Mouse (Mus musculus) lung, embryonic 14.5 days (tissue): ENCODE results near the gene Casz1. TPM values are rescaled to one million over a fixed set of nuclear protein-coding genes. Genes with fewer than 3 reads are reported as not detected.

Experiments used
- ATAC-seq: fragments of 200-750 bp; cut with Nextera tagmentation; 2 replicates; pipeline ENCODE4 v1.8.0; 2017; ENCODE audit warnings: mild to moderate bottlenecking, moderate TSS enrichment, moderate library complexity; ENCODE audit not compliant: insufficient read depth
- DNase-seq: peaks from one replicate; pipeline ENCODE4 v3.0.0-alpha.2; 2015
- H3K27ac ChIP-seq: fragments of 300-500 bp; sonication (generic); 2 replicates; pipeline ENCODE4 v1.5.1; 2014; ENCODE audit warnings: low read depth, mild to moderate bottlenecking, moderate library complexity
- H3K27me3 ChIP-seq: fragments of 300-500 bp; sonication (generic); 2 replicates; pipeline ENCODE4 v1.6.1; 2014; ENCODE audit warnings: low read length, control low read depth; ENCODE audit not compliant: insufficient read depth
- H3K36me3 ChIP-seq: fragments of 300-500 bp; sonication (generic); 2 replicates; pipeline ENCODE4 v1.6.1; 2014; ENCODE audit warnings: control low read depth; ENCODE audit not compliant: insufficient read depth
- H3K4me1 ChIP-seq: fragments of 300-500 bp; sonication (generic); 2 replicates; pipeline ENCODE4 v1.6.1; 2014; ENCODE audit warnings: antibody characterized with exemption, control low read depth; ENCODE audit not compliant: insufficient read depth
- H3K4me2 ChIP-seq: fragments of 300-500 bp; sonication (generic); 2 replicates; pipeline ENCODE4 v1.6.1; 2014; ENCODE audit warnings: mild to moderate bottlenecking
- H3K4me3 ChIP-seq: fragments of 300-500 bp; sonication (generic); 2 replicates; pipeline ENCODE4 v1.5.1; 2014; ENCODE audit warnings: low read depth, low read length
- H3K9ac ChIP-seq: fragments of 300-500 bp; sonication (generic); 2 replicates; pipeline ENCODE4 v1.6.1; 2014
- H3K9me3 ChIP-seq: fragments of 300-500 bp; sonication (generic); 2 replicates; pipeline ENCODE4 v1.6.1; 2016; ENCODE audit warnings: low read depth, low read length, control low read depth
- CTCF ChIP-seq: IDR thresholded peaks from 2 replicates; pipeline ENCODE4 v1.5.1; 2016; ENCODE audit warnings: antibody characterized with exemption, low read depth
- WGBS: fragments of 180-500 bp; shearing (Covaris S2); extraction: QIAGEN DNeasy Blood & Tissue Kit; methylation state at CpG from one replicate; pipeline ENCODE4 v1.1.7; 2014; 5-methylcytosine and 5-hydroxymethylcytosine counted together
- polyA plus RNA-seq: library from polyadenylated mRNA; unstranded; fragments of >200 nt; fragmentation: Nextera tagmentation; extraction: Ambion mirVana; gene quantifications from 2 replicates; pipeline ENCODE4 v1.2.1, GENCODE M21; 2014

Gene Casz1
- polyA plus RNA-seq, 1 experiment from 2014 or later: 8.3 TPM

DNA sequence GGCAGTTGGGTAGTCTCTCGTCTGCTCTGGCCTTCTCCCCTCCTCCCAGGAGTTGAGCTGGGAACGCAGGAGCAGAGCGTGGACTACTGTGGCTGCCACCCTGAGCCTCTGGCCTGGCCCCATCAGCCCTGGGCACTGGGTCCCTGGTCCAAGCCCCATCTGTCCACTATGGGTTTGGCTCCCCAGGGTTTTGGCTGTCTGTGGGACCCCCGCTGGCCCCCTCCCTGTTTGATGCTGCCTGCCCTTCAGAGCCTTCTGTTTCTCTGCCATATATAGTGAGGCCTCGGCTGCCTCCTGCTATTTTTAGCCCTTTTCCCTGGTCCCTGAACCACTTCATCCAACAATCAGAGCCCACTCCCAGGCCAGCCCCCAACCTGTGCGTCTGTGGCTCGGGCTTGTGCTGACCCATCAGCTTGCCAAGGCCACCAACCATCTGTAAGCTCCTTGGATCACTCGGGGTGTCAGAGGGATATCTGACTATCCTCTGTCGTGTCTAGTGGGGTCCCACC lies 126.5 kb downstream of the Casz1 start:
- no peak overlapping the region for H3K9ac ChIP-seq
- WGBS: 46% methylated on average over 9 of the region's 9 CpGs
- no peak overlapping the region for H3K4me3 ChIP-seq
- H3K36me3 ChIP-seq: 0 out of 2 replicates have a peak, but pooled peaks cover 2% of the 10 kb centered on the region
- ATAC-seq (no peak), DNase-seq (no peak)
- no peaks in the 10 kb centered on the region for H3K9me3 ChIP-seq
- H3K4me2 ChIP-seq: no peak overlapping the region
- H3K27ac ChIP-seq: peak overlapping the region; percentile 52
- peaks cover 4% of the 10 kb centered on the region for H3K4me1 ChIP-seq
- no peak for TF ChIP-seq CTCF
- H3K27me3 ChIP-seq: no peaks in the 10 kb centered on the region

- Histone ChIP-seq H3K9me3 (no peaks in the 10 kb centered on the region), H3K4me3 (no peak overlapping the region), H3K36me3 (0 out of 2 replicates have a peak, but pooled peaks cover 2% of the 10 kb centered on the region), H3K27ac (no peak overlapping the region), H3K27me3 (no peaks in the 10 kb centered on the region), H3K4me1 (no peaks in the 10 kb centered on the region), H3K4me2 (no peak overlapping the region), H3K9ac (no peak overlapping the region)
- DNase-seq (no peak), ATAC-seq (no peak)
- 80% methylated on average over 13 of the region's 13 CpGs for WGBS
- no peak for TF ChIP-seq CTCF
Measured at GRCm38 (mm10) chr4:148933109-148933508, 128.9 kb downstream of the Casz1 start.

- H3K36me3 ChIP-seq: 0 out of 2 replicates have a peak, but pooled peaks cover 7% of the 10 kb centered on the region
- peak; percentile 76 for DNase-seq
- ATAC-seq: peak; percentile 76
- peaks cover 3% of the 10 kb centered on the region; the same call in 1 of the 2 replicates for H3K4me1 ChIP-seq
- peak overlapping the region; percentile 20; the same call in 1 of the 2 replicates for H3K9ac ChIP-seq
- H3K27me3 ChIP-seq: no peaks in the 10 kb centered on the region
- no peak for TF ChIP-seq CTCF
- no peak overlapping the region for H3K4me3 ChIP-seq
- peak overlapping the region; percentile 15; the same call in 1 of the 2 replicates for H3K4me2 ChIP-seq
- no peak overlapping the region; the same call in 1 of the 2 replicates for H3K27ac ChIP-seq
- WGBS: 12% methylated on average over 13 of the region's 13 CpGs
- H3K9me3 ChIP-seq: no peaks in the 10 kb centered on the region
Measured at GRCm38 (mm10) chr4:148935211-148935610, 131.0 kb downstream of the Casz1 start.

DNA sequence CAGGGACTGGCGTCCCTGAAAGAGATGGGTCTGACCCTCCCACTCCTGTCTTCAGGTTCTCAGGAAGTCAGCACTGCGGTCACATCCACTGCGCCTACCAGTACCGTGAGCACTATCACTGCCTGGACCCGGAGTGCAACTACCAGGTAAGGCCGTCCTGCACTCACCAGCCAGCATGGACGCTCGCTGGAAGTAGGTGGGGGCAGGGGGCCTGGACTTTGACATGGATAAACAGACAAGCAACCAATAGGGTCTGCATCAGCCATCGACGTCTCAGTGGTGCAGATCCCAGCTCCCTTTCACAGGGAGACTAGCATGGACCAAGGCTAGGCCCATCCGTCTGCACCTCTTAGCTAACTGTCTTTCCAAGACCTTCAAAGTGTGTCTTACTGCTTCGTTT lies 131.9 kb downstream of the Casz1 start:
- no peak for DNase-seq
- WGBS: 86% methylated on average over 12 of the region's 12 CpGs
- Histone ChIP-seq H3K4me1 (peaks cover 11% of the 10 kb centered on the region), H3K27ac (0 out of 2 replicates have a peak overlapping the region, but pooled peaks have one; percentile 18), H3K9me3 (no peaks in the 10 kb centered on the region), H3K27me3 (no peaks in the 10 kb centered on the region), H3K4me2 (no peak overlapping the region), H3K9ac (no peak overlapping the region), H3K36me3 (0 out of 2 replicates have a peak, but pooled peaks cover 7% of the 10 kb centered on the region), H3K4me3 (no peak overlapping the region)
- TF ChIP-seq CTCF: no peak
- ATAC-seq: no peak

GRCm38 (mm10) chr4:148936727-148937126 lies 132.5 kb downstream of the Casz1 start:
- Histone ChIP-seq H3K4me3 (no peak overlapping the region), H3K4me2 (no peak overlapping the region), H3K9me3 (no peaks in the 10 kb centered on the region), H3K4me1 (peaks cover 14% of the 10 kb centered on the region), H3K27ac (no peak overlapping the region), H3K27me3 (no peaks in the 10 kb centered on the region), H3K9ac (no peak overlapping the region), H3K36me3 (0 out of 2 replicates have a peak, but pooled peaks cover 7% of the 10 kb centered on the region)
- TF ChIP-seq CTCF: no peak
- no peak for DNase-seq
- no peak for ATAC-seq
- 86% methylated on average over 12 of the region's 12 CpGs for WGBS

DNA sequence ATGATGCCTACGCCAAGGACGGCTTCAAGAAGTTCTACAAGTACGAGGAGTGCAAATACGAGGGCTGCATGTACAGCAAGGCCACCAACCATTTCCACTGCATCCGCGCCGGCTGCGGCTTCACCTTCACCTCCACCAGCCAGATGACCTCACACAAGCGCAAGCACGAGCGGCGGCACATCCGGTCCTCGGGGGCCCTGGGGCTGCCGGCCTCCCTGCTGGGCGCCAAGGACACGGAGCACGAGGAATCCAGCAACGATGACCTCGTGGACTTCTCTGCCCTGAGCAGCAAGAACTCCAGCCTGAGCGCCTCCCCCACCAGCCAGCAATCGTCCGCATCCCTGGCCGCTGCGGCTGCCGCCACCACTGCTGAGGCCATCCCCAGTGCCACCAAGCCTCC lies 134.3 kb downstream of the Casz1 start:
- ATAC-seq (no peak), DNase-seq (no peak)
- H3K27ac ChIP-seq: no peak overlapping the region
- H3K27me3 ChIP-seq: no peaks in the 10 kb centered on the region
- H3K9ac ChIP-seq: no peak overlapping the region
- WGBS: 71% methylated on average over 26 of the region's 26 CpGs
- H3K36me3 ChIP-seq: 0 out of 2 replicates have a peak, but pooled peaks cover 6% of the 10 kb centered on the region
- H3K9me3 ChIP-seq: no peaks in the 10 kb centered on the region
- H3K4me3 ChIP-seq: no peak overlapping the region
- TF ChIP-seq CTCF: no peak
- H3K4me1 ChIP-seq: peaks cover 14% of the 10 kb centered on the region
- no peak overlapping the region for H3K4me2 ChIP-seq

DNA sequence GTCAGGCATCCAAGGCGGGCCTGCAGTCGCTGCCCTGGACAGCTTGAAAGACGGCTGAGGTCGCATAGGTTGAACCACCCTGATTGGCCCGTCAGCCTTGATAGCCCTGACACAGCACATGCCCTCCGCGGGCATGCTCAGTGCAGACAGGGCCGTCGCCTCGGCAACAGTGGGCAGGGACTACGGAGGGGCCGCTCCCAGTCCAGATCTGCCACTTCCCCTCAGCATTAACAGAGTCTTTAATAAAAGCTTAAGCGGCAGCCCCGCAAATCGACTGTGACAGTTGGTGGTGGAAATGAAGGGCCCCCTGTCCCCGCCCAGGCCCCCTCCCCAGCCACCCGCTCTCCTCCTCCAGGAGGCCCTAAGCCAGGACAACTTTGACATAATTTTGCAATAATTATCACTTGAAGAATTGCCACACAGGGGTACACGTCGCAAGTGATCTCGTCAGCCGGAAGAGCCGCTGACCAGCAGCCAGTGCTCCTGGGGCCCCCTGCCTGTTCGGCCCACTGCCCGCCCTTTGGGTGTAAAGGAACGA lies 136.5 kb downstream of the Casz1 start:
- DNase-seq: peak; percentile 82
- Histone ChIP-seq H3K4me2 (peak overlapping the region; percentile 54), H3K36me3 (0 out of 2 replicates have a peak, but pooled peaks cover 5% of the 10 kb centered on the region), H3K9me3 (no peaks in the 10 kb centered on the region), H3K27ac (peak overlapping the region; percentile 42), H3K27me3 (no peaks in the 10 kb centered on the region), H3K4me1 (peaks cover 14% of the 10 kb centered on the region), H3K4me3 (no peak overlapping the region), H3K9ac (no peak overlapping the region; the same call in none of the 2 replicates)
- 10% methylated on average over 25 of the region's 25 CpGs for WGBS
- TF ChIP-seq CTCF: no peak
- ATAC-seq: peak; percentile 91
